Mouse (Mus musculus): Measurements from ENCODE around the gene Rpl41. TPM values are rescaled to one million over a fixed set of nuclear protein-coding genes. Genes with fewer than 3 reads are reported as not detected.
"Not testable (repeated sequence)": the region's sequence is repeated elsewhere in the genome, so short reads cannot be mapped to it uniquely, and the experiment has no call there.

Gene Rpl41
- total RNA-seq, 2 experiments from 2014 or later: 4,444 to 6,315 TPM

DNA sequence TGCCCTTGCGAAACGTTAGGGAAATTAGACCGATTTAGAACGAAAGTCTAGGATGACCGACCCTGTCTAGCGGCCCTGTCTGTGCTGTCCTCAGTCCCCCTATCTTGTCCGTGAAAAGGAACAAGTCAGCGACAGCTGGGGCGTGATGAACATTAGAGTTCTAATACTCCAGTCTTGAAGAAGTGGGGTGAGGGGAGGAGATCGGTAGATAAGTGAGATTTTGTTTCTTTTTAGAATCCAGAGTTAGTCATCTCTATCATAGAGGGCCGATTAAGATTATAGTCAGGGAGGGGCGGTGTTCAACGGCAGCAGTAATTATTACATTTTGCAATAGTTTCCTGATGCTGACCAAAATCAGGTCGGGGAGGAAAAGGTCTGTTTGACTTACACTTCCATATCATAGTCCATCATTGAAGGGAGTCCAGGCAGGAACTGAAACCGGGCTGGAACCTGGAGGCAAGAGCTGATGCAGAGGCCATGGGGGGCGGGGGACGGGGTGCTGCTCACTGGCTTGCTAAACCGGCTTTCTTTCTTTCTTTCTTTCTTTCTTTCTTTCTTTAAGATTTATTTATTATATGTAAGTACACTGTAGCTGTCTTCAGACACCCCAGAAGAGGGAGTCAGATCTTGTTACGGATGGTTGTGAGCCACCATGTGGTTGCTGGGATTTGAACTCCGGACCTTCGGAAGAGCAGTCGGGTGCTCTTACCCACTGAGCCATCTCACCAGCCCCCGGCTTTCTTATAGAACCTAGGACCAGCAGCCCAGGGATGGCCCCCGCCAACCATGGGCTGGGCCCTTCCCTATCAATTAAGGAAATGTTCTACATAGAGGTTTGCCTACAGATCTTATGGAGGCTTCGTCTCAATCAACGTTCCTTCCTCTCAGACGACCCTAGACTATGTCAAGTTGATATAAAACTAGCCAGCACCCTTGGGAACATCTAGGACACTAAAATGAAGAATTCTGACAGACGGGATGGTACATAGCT is 22.4 kb downstream of the Rpl41 start:
- peak; percentile 39 for ATAC-seq (replicated peaks; ENCODE audit: poor library complexity, severe bottlenecking)

DNA sequence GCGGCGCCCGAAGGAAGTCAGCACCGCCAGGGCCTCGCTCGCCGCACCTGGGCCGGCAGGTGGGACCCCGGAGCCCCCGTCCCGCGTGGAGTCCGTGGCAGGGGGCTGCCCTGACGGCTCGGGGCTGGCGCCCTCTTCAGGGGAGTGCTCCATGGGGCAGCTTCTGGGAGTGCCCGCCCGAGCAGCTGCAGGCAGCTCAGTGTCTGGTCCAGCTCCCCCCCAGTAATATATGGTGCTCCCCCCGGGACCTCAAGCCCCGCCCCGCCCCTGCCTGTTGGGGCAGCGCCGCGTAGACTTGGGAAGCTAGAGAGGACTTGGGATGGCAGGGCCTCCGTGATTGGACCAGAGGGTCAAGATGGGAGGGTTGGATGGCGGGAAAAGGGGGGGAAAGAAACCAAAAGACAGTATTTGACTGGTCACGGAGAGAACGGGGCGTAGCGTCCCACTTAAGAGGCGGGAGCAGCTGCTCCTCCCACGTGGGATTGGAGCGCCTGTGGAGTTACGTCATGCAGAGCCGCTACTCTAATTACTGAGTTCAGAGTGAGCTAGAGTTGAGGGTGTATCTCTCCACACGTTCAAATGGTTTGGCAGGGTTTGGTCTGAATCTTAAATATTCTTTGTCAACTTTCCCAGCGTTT is 23.3 kb downstream of the Rpl41 start, which contains the start of gene Esyt1:
Gene Esyt1, minus strand, starts transcription at position 201 of the 638 bp plus-strand sequence.
- ATAC-seq (replicated peaks; ENCODE audit: poor library complexity, severe bottlenecking): peak; percentile 81

- peak; percentile 13 for ATAC-seq (replicated peaks; ENCODE audit: poor library complexity, severe bottlenecking)
These were observed 24.1 kb downstream of the Rpl41 start for GRCm38 (mm10) chr10:128524732-128525662.

GRCm38 (mm10) chr10:128524111-128524731 is 24.9 kb downstream of the Rpl41 start:
- no peak for ATAC-seq (replicated peaks; ENCODE audit: poor library complexity, severe bottlenecking)

DNA sequence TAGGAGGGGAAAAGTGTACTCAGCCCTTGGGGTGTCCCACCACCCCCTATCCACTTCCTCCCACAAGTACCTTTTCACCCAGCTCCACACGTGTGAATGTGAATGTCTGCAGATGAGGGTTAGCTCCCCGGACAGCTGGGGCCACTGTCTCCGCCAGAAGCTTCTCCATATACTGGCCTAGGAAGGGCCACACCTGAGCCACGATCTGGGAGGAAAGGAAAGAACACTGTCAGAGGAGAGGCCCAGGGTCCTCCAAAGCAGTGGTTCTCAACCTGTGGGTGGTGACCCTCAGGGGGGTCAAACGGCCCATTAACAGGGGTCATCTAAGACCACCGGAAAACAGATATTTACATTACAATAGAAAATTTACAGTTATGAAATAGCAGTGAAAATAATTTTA is 26.8 kb downstream of the Rpl41 start:
- ATAC-seq (replicated peaks; ENCODE audit: poor library complexity, severe bottlenecking): no peak

DNA sequence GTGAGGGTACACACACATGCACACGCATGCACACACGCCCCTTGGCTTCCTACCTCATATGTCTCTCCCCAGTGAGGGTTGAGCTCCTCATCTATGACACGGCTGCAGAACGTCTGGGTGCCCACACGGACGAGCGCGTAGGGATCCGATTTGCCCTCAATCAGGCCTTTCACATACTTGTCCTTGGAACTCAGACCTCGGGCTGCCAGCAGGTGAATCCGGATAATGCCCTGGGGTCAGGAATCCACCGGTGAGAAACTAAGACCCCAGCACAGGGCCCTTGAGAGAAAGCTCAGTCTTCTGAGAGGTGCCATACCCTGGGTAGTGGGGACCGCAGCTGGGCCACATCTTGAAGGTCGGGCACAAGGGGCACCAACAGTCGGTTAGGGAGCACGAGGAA is 28.5 kb downstream of the Rpl41 start:
- ATAC-seq (replicated peaks; ENCODE audit: poor library complexity, severe bottlenecking): no peak

GRCm38 (mm10) chr10:128518833-128519232 is 30.3 kb downstream of the Rpl41 start:
- peak; percentile 67 for ATAC-seq (replicated peaks; ENCODE audit: poor library complexity, severe bottlenecking)

DNA sequence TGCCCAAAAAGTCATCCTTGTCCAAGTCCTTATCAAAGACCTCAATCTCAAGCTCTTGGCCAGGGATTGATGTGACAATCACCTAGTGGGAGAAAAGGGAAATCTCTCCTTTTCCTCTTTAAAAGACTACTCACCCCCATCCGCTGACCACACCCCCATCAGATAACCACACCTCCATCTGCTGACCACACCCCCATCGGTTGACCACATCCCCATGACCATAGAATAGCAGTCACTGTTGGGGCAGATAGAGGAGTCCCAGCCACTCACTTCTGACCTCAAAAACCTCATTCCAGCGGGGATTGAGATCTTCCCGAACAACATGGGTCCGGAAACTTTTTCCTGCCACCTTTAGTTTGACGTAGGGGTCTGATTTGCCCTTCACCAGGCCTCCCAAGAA is 32.4 kb downstream of the Rpl41 start:
- ATAC-seq (replicated peaks; ENCODE audit: poor library complexity, severe bottlenecking): peak; percentile 96

GRCm38 (mm10) chr10:128516029-128516428 is 33.1 kb downstream of the Rpl41 start:
- ATAC-seq (replicated peaks; ENCODE audit: poor library complexity, severe bottlenecking): no peak

- no peak for ATAC-seq (replicated peaks; ENCODE audit: poor library complexity, severe bottlenecking)
These were observed 34.1 kb downstream of the Rpl41 start for GRCm38 (mm10) chr10:128515044-128515443.

- ATAC-seq (replicated peaks; ENCODE audit: poor library complexity, severe bottlenecking): no peak
These were observed 37.3 kb downstream of the Rpl41 start for GRCm38 (mm10) chr10:128511761-128512160.

GRCm38 (mm10) chr10:128511189-128511588 is 37.9 kb downstream of the Rpl41 start:
- ATAC-seq (replicated peaks; ENCODE audit: poor library complexity, severe bottlenecking): no peak

DNA sequence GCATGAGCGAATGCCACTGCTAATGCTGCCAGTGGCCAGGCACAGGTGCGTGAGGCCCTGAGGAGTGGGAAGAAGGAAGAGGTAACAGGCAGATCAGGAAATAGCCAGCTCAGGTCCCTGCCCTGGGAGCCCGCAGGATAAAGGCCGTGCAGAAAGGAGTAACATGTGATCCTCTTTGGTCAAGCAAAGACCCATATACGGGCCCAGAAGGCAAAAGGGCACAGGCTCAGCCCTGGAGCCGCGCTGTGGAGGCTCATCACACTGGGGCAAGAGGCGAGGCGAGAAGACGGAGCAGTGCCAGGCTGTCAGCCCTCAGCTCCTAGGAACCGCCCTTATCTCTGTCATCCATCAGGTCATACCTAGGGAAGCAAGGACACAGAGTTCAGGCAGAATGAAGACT is 38.8 kb downstream of the Rpl41 start:
- ATAC-seq (replicated peaks; ENCODE audit: poor library complexity, severe bottlenecking): no peak

- no peak for ATAC-seq (replicated peaks; ENCODE audit: poor library complexity, severe bottlenecking)
These were observed 39.3 kb downstream of the Rpl41 start for GRCm38 (mm10) chr10:128509831-128510230.

- ATAC-seq (replicated peaks; ENCODE audit: poor library complexity, severe bottlenecking): no peak
These were observed 39.9 kb downstream of the Rpl41 start for GRCm38 (mm10) chr10:128509203-128509602.

DNA sequence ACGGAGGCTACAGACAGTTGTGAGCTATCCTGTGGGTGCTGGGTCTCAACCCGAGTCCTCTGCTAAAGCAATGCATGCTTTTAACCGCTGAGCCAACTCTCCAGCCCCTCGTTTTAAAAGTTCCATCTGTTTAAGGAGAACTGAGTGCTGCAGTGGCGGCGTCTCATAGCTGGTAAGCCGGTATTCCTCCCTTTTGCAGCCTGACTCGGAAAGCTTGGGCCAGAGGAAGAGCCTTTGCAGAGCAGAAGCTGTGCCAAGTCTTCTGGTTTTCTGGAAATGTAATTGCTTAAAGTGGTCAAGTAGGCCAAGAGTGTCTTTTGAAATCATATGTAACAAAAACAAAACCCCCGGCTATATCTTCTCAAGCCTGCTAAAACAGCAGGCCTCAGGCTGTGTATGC is 40.8 kb downstream of the Rpl41 start:
- no peak for ATAC-seq (replicated peaks; ENCODE audit: poor library complexity, severe bottlenecking)

DNA sequence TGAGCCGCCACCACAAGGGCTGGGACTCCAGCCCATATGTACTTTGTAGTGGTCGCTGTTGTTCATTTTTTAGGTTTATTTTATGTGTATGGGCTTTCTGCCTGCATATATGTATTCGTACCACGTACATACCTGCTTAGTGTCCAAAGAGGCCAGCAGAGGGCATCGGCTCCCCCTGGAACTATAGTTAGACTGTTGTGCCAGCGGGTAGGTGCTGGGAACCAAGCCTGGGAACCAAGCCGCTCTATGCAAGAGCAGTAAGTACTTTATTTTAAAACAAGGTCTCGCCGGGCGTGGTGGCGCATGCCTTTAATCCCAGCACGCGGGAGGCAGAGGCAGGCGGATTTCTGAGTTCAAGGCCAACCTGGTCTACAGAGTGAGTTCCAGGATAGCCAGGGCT is 43.1 kb downstream of the Rpl41 start:
- ATAC-seq (replicated peaks; ENCODE audit: poor library complexity, severe bottlenecking): no peak

- not testable (repeated sequence) for ATAC-seq (replicated peaks; ENCODE audit: poor library complexity, severe bottlenecking)
These were observed 43.8 kb downstream of the Rpl41 start for GRCm38 (mm10) chr10:128505371-128505667.

DNA sequence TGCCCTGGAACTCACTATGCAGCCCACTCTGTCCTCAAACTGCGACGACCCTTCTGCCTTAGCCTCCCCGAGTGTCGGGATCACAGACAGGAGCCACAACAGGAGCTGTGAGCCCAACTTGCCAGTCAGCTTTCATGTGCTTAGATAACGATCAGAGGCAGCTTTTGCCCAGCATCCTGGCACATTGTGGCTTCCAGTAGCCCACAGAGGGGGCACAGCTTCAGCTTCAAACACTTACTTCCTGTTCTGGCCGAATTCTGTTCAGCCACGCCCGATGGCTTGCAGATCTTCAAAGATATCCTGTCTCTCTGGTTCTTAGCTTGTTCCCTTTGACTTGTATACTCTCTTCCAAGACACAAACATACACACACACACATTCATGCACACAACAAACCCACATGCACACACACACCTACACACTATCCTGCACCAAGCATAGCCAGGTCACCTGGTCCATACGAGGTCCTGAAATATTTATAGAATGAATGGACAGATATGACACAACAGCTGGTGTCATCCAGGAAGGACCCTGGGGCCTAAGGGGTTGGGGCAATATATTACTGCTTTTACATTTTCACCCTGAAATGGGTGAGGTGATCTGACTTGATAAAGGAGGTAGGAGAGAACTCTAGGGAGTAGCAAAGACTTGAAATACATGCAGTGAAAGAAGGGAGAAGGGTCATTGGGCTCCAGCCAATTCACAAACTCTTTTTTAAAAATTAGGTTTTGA is 44.3 kb downstream of the Rpl41 start:
- peak; percentile 91 for ATAC-seq (replicated peaks; ENCODE audit: poor library complexity, severe bottlenecking)
